Mouse (Mus musculus) heart, embryonic 12.5 days (tissue): ENCODE measurements around the gene Hsf4. TPM values are rescaled to one million over a fixed set of nuclear protein-coding genes. Genes with fewer than 3 reads are reported as not detected.
A peak's percentile ranks its signal among the peaks of the same experiment; 100 is the strongest.

Experiments
- ATAC-seq: fragments of 200-750 bp; cut with Nextera tagmentation; 2 replicates; pipeline ENCODE4 v1.8.0; 2017; ENCODE audit warnings: moderate TSS enrichment, moderate library complexity; ENCODE audit not compliant: insufficient number of reproducible peaks, low FRiP score
- H3K27ac ChIP-seq: fragments of 300-500 bp; sonication (generic); 2 replicates; pipeline ENCODE4 v1.5.1; 2016; ENCODE audit warnings: mild to moderate bottlenecking, moderate library complexity; ENCODE audit not compliant: poor library complexity, severe bottlenecking
- H3K27me3 ChIP-seq: fragments of 300-500 bp; sonication (generic); replicated peaks from 2 replicates; pipeline ENCODE4 v1.6.1; 2016; ENCODE audit warnings: mild to moderate bottlenecking, moderate library complexity
- H3K36me3 ChIP-seq: fragments of 300-500 bp; sonication (generic); 2 replicates; pipeline ENCODE4 v1.6.1; 2016; ENCODE audit warnings: mild to moderate bottlenecking, moderate library complexity
- H3K4me1 ChIP-seq: fragments of 300-500 bp; sonication (generic); replicated peaks from 2 replicates; pipeline ENCODE4 v1.6.1; 2016; ENCODE audit warnings: mild to moderate bottlenecking
- H3K4me2 ChIP-seq: fragments of 300-500 bp; sonication (generic); 2 replicates; pipeline ENCODE4 v1.6.1; 2016; ENCODE audit warnings: mild to moderate bottlenecking, moderate library complexity
- H3K4me3 ChIP-seq: fragments of 300-500 bp; sonication (generic); 2 replicates; pipeline ENCODE4 v1.5.1; 2016; ENCODE audit warnings: mild to moderate bottlenecking
- H3K9ac ChIP-seq: fragments of 300-500 bp; sonication (generic); 2 replicates; pipeline ENCODE4 v1.6.1; 2016; ENCODE audit warnings: mild to moderate bottlenecking, moderate library complexity
- H3K9me3 ChIP-seq: fragments of 300-500 bp; sonication (generic); replicated peaks from 2 replicates; pipeline ENCODE4 v1.6.1; 2016; ENCODE audit warnings: mild to moderate bottlenecking, moderate library complexity
- WGBS: fragments of 180-500 bp; shearing (Covaris S2); methylation state at CpG from one replicate; pipeline ENCODE4 v1.1.7; 2016; 5-methylcytosine and 5-hydroxymethylcytosine counted together
- polyA plus RNA-seq: library from polyadenylated mRNA; unstranded; fragments of >200 nt; fragmentation: Nextera tagmentation; extraction: Ambion mirVana; gene quantifications from 2 replicates; pipeline ENCODE4 v1.2.1, GENCODE M21; 2016

The Hsf4 gene
- polyA plus RNA-seq, 1 experiment from 2014 or later = not detected

GRCm38 (mm10) chr8:105295895-105296573 is 26.4 kb downstream of the Hsf4 start, which contains the start of gene Exoc3l:
Gene Exoc3l, minus strand, starts transcription at chr8:105296101.
- peaks cover 24% of the 10 kb centered on the region for H3K36me3 ChIP-seq
- ATAC-seq = no peak
- H3K27me3 ChIP-seq = peaks cover 18% of the 10 kb centered on the region
- peaks cover 31% of the 10 kb centered on the region for H3K4me1 ChIP-seq
- no peaks in the 10 kb centered on the region for H3K9me3 ChIP-seq
- 36% methylated on average over 11 of the region's 11 CpGs for WGBS
- peak within 1 kb of the TSS; percentile 48 for H3K27ac ChIP-seq
- H3K4me2 ChIP-seq = peak within 1 kb of the TSS; percentile 84
- H3K4me3 ChIP-seq = peak within 1 kb of the TSS; percentile 87
- H3K9ac ChIP-seq = peak within 1 kb of the TSS; percentile 58; the same call in 1 of the 2 replicates

DNA sequence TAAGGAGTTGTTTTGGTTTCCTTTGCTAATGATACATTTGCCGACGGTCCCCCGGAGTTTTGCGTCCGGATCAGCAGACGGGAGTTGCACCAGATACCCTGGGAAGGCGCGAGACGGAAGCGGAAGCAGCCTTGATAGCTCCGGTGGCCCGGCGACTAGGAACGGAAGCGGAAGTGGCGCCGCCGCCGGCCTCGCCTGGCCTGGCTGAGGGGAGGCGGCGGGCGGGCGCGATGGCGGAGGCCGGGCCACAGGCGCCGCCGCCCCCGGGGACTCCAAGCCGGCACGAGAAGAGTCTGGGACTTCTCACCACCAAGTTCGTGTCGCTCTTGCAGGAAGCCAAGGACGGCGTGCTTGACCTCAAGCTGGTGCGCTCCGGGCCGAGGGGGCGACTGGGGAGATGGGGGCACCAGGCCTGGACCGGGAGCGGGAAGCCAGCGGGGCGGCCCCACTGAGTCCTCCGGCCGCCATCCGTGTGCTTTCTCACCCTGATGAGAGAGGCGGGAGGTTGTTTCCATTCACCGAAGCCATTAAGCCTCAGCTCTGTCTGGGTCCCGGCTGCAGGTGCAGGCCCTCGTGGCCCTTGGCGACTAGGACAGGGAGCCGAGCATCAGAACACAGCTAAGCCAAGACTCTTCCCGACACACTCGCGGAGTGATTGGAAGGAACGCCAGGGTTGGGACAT is 28.1 kb downstream of the Hsf4 start, which contains the start of gene E2f4:
TSS of gene E2f4 (plus strand) at position 153 of the 682 bp plus-strand sequence.
- peak; percentile 86 for ATAC-seq
- peaks cover 38% of the 10 kb centered on the region for H3K36me3 ChIP-seq
- H3K27me3 ChIP-seq = peaks cover 14% of the 10 kb centered on the region
- H3K9ac ChIP-seq = peak within 1 kb of the TSS; percentile 90
- H3K4me1 ChIP-seq = peaks cover 31% of the 10 kb centered on the region
- peak within 1 kb of the TSS; percentile 59 for H3K27ac ChIP-seq
- peak within 1 kb of the TSS; percentile 84 for H3K4me2 ChIP-seq
- 0% methylated on average over 53 of the region's 58 CpGs for WGBS
- peak within 1 kb of the TSS; percentile 87 for H3K4me3 ChIP-seq
- H3K9me3 ChIP-seq = no peaks in the 10 kb centered on the region

DNA sequence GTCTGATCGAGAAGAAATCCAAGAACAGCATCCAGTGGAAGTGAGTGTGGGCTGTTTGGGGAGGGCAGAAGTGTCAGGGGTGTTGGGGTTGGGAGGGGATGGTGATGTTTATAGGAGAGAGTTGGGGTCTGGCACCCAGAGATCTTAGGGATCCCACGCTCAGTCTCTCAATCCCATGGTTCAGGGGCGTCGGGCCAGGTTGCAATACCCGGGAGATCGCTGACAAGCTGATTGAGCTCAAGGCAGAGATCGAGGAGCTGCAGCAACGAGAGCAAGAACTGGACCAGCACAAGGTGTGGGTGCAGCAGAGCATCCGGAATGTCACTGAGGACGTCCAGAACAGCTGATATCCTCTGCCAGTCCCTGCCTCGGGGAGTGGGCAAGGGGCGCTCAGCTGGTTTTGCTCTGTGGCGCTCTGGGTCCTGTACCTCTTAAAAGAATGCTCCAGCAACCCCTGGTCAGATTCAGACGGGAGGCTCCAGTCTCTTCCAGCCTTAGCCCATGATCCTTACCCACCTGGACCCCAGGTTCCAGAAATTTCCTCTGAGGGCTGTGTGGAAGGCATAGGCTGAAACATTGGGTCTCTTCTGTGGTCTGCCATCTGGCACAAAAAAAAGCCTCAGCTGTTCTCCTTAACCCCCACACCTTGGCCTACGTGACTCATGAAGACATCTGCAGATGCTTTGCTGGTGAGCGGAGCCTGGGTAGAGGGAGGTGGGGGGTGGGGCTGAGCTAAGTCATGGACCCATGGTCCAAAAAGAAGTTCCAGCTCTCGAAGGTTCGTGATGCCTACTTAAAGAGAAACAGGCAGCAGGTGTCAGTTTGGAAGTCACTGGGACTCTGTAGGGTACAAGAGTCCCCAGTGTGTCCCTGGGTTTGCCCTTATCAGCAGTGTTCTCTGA is 29.0 kb downstream of the Hsf4 start:
- Histone ChIP-seq H3K36me3 (peaks cover 47% of the 10 kb centered on the region), H3K27ac (no peak overlapping the region)
- 42% methylated on average over 18 of the region's 18 CpGs for WGBS

DNA sequence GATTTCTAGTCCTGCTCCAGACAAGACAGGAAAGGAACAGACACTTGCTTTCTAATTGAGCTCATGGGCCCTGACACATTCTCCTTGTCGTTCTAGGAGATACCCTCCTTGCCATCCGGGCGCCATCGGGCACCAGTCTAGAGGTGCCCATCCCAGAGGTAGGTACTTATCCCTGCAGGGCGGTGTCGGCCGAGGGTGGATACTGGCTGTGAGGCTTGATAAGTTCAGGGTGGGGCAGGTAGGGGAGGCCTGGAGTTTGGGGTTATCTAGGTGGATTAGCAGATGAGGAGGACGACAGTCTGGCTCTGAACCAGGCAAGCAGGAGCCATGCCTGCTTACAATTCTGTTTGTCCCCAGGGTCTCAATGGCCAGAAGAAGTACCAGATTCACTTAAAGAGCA is 30.4 kb downstream of the Hsf4 start:
- Histone ChIP-seq H3K4me2 (peak overlapping the region; percentile 22), H3K27me3 (no peaks in the 10 kb centered on the region), H3K9ac (no peak overlapping the region), H3K4me3 (no peak overlapping the region), H3K36me3 (peaks cover 60% of the 10 kb centered on the region), H3K27ac (no peak overlapping the region), H3K4me1 (peaks cover 43% of the 10 kb centered on the region), H3K9me3 (no peaks in the 10 kb centered on the region)
- ATAC-seq = 0 out of 2 replicates have a peak, but pooled peaks have one; percentile 58
- 76% methylated on average over 8 of the region's 8 CpGs for WGBS

More for the DNA sequence above, 29.0 kb downstream of the Hsf4 start:
- Histone ChIP-seq H3K4me2 (peak overlapping the region; percentile 84), H3K4me1 (peaks cover 33% of the 10 kb centered on the region), H3K27me3 (peaks cover 4% of the 10 kb centered on the region), H3K9ac (peak overlapping the region; percentile 90), H3K9me3 (no peaks in the 10 kb centered on the region), H3K4me3 (peak overlapping the region; percentile 87)
- no peak for ATAC-seq

DNA sequence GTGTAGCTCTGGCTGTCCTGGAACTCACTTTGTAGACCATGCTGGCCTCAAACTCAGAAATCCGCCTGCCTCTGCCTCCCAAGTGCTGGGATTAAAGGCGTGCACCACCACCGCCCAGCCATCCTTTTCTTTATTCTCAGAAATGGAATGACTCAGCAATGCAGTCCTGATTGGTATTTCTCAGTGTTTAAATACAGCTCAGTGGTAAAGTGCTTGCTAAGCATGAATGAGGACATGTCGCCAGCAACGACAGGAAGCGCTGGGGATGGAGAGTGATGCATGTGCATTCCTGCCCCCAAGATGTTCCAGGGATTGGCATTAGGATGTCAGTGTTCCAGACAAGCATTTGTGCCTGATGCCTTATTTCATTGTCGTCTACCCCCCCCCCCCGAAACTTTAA is 33.8 kb downstream of the Hsf4 start:
- no peak overlapping the region for H3K9ac ChIP-seq
- no peak overlapping the region for H3K27ac ChIP-seq

GRCm38 (mm10) chr8:105303874-105304273 is 34.3 kb downstream of the Hsf4 start:
- peaks cover 76% of the 10 kb centered on the region for H3K36me3 ChIP-seq
- H3K4me1 ChIP-seq = peaks cover 44% of the 10 kb centered on the region
- no peak for ATAC-seq
- H3K9me3 ChIP-seq = no peaks in the 10 kb centered on the region
- no peak overlapping the region for H3K4me3 ChIP-seq
- no peaks in the 10 kb centered on the region for H3K27me3 ChIP-seq
- H3K27ac ChIP-seq = peak overlapping the region; percentile 53; the same call in 1 of the 2 replicates
- 70% methylated on average over 9 of the region's 9 CpGs for WGBS
- no peak overlapping the region for H3K9ac ChIP-seq
- H3K4me2 ChIP-seq = no peak overlapping the region

More for the DNA sequence above, 33.8 kb downstream of the Hsf4 start:
- H3K9me3 ChIP-seq = no peaks in the 10 kb centered on the region
- H3K27me3 ChIP-seq = no peaks in the 10 kb centered on the region
- 86% methylated on average over 8 of the region's 8 CpGs for whole genome bisulfite sequencing
- H3K4me3 ChIP-seq = no peak overlapping the region
- H3K4me1 ChIP-seq = peaks cover 49% of the 10 kb centered on the region
- no peak for ATAC-seq
- no peak overlapping the region for H3K4me2 ChIP-seq
- H3K36me3 ChIP-seq = peaks cover 76% of the 10 kb centered on the region

DNA sequence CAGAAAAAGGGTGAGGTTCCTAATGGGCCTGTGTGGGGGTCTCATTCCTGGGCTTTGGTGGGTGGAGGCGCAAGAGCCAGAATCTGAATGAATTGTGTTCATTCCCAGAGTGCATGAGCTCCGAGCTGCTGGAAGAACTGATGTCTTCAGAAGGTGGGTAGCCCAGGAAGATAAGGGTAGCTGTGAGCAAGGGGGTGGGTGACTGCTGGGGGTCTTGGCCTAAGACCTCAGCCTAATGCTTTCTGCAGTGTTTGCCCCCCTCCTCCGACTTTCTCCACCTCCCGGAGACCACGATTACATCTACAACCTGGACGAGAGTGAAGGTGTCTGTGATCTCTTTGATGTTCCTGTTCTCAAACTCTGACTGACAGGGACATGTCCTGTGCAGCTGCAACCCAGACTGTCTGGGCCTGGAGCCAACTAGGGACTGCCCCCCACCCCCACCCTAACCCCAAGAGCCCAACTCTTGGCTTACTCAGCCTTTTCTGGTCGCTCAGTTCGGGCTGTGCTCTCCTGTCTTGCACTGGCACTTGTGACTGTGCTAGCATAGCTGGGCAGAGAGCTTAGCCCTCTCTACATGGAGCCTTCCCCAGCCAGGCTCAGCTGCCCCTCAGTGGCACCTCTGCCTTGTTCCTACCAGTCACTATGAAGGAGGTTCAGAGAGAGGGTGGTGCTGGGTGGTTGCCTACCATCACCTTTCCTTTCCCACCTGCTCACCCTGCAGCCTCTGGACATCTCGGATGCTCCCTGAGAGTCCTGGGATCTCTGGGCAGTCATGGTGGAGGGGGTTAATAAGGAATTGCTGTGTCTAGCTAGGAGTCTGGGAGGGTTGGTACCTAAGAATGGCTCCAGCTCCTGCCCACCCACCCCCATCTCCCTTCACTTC is 35.0 kb downstream of the Hsf4 start:
- Histone ChIP-seq H3K9ac (0 out of 2 replicates have a peak overlapping the region, but pooled peaks have one; percentile 3), H3K4me1 (peaks cover 40% of the 10 kb centered on the region), H3K27ac (peak overlapping the region; percentile 53; the same call in 1 of the 2 replicates), H3K36me3 (peaks cover 76% of the 10 kb centered on the region), H3K4me3 (no peak overlapping the region), H3K9me3 (no peaks in the 10 kb centered on the region), H3K27me3 (no peaks in the 10 kb centered on the region), H3K4me2 (no peak overlapping the region)
- WGBS = 52% methylated on average over 9 of the region's 9 CpGs
- ATAC-seq = peak; percentile 18; the same call in 1 of the 2 replicates

DNA sequence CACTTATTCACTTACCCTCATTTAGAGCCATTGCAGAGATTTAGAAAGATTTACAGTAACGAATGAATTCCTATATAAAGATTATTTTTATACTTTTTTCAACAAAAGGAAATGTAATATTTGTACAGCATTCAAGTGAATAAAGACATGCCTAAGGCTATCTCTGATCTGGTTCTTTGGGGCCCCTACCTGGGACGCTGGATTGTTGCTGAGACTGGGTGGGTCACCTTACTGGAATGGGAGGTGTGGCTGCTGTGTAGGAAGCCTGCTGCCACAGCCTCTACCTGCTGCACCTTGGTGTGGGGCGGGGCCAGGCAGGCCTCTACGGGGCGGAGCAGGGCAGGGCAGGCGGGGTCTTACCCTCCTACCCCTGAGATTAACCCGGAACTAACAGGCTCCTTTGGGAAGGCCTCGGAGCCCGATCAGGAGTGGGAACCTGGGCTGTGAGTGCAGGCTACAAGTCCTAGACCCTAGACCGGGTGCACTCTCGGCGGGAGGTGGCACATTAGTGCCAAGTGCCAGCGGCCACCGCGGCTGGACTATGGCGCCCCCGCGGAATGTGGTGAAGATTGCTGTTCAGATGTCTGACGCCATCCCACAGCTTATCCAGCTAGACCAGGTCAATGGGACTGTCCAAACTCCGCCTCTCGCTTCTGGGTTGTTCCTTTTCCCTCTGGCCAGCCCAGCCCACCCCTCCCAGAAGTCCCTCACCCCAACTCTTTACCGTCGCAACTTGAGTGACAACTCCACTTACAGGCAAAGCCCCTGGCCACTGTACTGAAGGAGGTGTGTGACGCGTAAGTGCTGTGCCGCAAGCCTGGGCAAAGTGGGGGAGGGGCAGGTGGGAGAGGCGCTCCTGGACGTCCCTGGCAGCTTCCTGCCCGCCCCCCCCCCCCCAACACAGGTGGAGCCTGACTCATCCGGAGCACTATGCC is 35.9 kb downstream of the Hsf4 start, which contains the start of gene Elmo3:
TSS of gene Elmo3 (plus strand) at position 391 of the 935 bp plus-strand sequence.
- Histone ChIP-seq H3K9me3 (no peaks in the 10 kb centered on the region), H3K27me3 (no peaks in the 10 kb centered on the region), H3K4me3 (peak within 1 kb of the TSS; percentile 46), H3K4me2 (peak within 1 kb of the TSS; percentile 82), H3K36me3 (peaks cover 75% of the 10 kb centered on the region), H3K4me1 (peaks cover 36% of the 10 kb centered on the region), H3K27ac (peak within 1 kb of the TSS; percentile 53), H3K9ac (peak within 1 kb of the TSS; percentile 69)
- ATAC-seq = peak; percentile 59
- WGBS = 6% methylated on average over 29 of the region's 30 CpGs

- Histone ChIP-seq H3K4me3 (peak overlapping the region; percentile 46), H3K4me1 (peaks cover 36% of the 10 kb centered on the region), H3K27me3 (no peaks in the 10 kb centered on the region), H3K4me2 (peak overlapping the region; percentile 82), H3K27ac (peak overlapping the region; percentile 49), H3K9ac (peak overlapping the region; percentile 69), H3K9me3 (no peaks in the 10 kb centered on the region), H3K36me3 (peaks cover 71% of the 10 kb centered on the region)
- ATAC-seq = peak; percentile 19
- WGBS = 50% methylated on average over 5 of the region's 5 CpGs
These were observed 36.6 kb downstream of the Hsf4 start for GRCm38 (mm10) chr8:105306146-105306691.
